Mouse (Mus musculus): ENCODE measurements around the gene Mpp3. TPM values are rescaled to one million over a fixed set of nuclear protein-coding genes. Genes with fewer than 3 reads are reported as not detected.

Gene Mpp3
- polyA plus RNA-seq, 1 experiment, result 3.8 TPM

- no peak overlapping the region for H3K9ac ChIP-seq (ENCODE audit: low read depth, poor library complexity, severe bottlenecking)
- H3K27ac ChIP-seq (ENCODE audit: insufficient read depth, low read length), result no peak overlapping the region
- no peaks in the 10 kb centered on the region for H3K9me3 ChIP-seq (replicated peaks; ENCODE audit: control insufficient read depth, insufficient read depth, low read length, poor library complexity, severe bottlenecking)
- TF ChIP-seq CTCF (IDR thresholded peaks at IDR 0.05; ENCODE audit: low read depth, low read length) (no peak), POLR2A (IDR thresholded peaks at IDR 0.05; ENCODE audit: insufficient read depth, low read length) (no peak), EP300 (IDR thresholded peaks at IDR 0.05; ENCODE audit: insufficient read depth, low read depth, low read length) (no peak)
- no peaks in the 10 kb centered on the region for H3K27me3 ChIP-seq (ENCODE audit: control insufficient read depth, insufficient read depth, low read length, poor library complexity, severe bottlenecking)
- H3K4me3 ChIP-seq (ENCODE audit: low read depth, low read length), result no peak overlapping the region
- H3K36me3 ChIP-seq (ENCODE audit: control insufficient read depth, insufficient read depth, low read length, poor library complexity, severe bottlenecking), result peaks cover 3% of the 10 kb centered on the region; the same call in 1 of the 2 replicates
- peaks cover 2% of the 10 kb centered on the region for H3K4me1 ChIP-seq (ENCODE audit: control insufficient read depth, insufficient read depth, low read length)
Observed at GRCm38 (mm10) chr11:101972097-101972496, 56.2 kb downstream of the Mpp3 start.

- Histone ChIP-seq H3K4me3 (ENCODE audit: low read depth, low read length) (no peak overlapping the region), H3K36me3 (ENCODE audit: control insufficient read depth, insufficient read depth, low read length, poor library complexity, severe bottlenecking) (peaks cover 3% of the 10 kb centered on the region; the same call in 1 of the 2 replicates), H3K27ac (ENCODE audit: insufficient read depth, low read length) (no peak overlapping the region), H3K9ac (ENCODE audit: low read depth, poor library complexity, severe bottlenecking) (no peak overlapping the region), H3K27me3 (ENCODE audit: control insufficient read depth, insufficient read depth, low read length, poor library complexity, severe bottlenecking) (no peaks in the 10 kb centered on the region), H3K4me1 (ENCODE audit: control insufficient read depth, insufficient read depth, low read length) (peaks cover 2% of the 10 kb centered on the region), H3K9me3 (replicated peaks; ENCODE audit: control insufficient read depth, insufficient read depth, low read length, poor library complexity, severe bottlenecking) (no peaks in the 10 kb centered on the region)
- TF ChIP-seq CTCF (IDR thresholded peaks at IDR 0.05; ENCODE audit: low read depth, low read length) (peak; percentile 65), EP300 (IDR thresholded peaks at IDR 0.05; ENCODE audit: insufficient read depth, low read depth, low read length) (no peak)
Observed at GRCm38 (mm10) chr11:101971410-101971809, 56.9 kb downstream of the Mpp3 start.

- no peaks in the 10 kb centered on the region for H3K27me3 ChIP-seq (ENCODE audit: control insufficient read depth, insufficient read depth, low read length, poor library complexity, severe bottlenecking)
- H3K36me3 ChIP-seq (ENCODE audit: control insufficient read depth, insufficient read depth, low read length, poor library complexity, severe bottlenecking), result peaks cover 3% of the 10 kb centered on the region; the same call in 1 of the 2 replicates
- TF ChIP-seq POLR2A (IDR thresholded peaks at IDR 0.05; ENCODE audit: insufficient read depth, low read length), result no peak
- H3K9me3 ChIP-seq (replicated peaks; ENCODE audit: control insufficient read depth, insufficient read depth, low read length, poor library complexity, severe bottlenecking), result no peaks in the 10 kb centered on the region
- no peak overlapping the region for H3K9ac ChIP-seq (ENCODE audit: low read depth, poor library complexity, severe bottlenecking)
- H3K4me3 ChIP-seq (ENCODE audit: low read depth, low read length), result no peak overlapping the region
- peaks cover 2% of the 10 kb centered on the region for H3K4me1 ChIP-seq (ENCODE audit: control insufficient read depth, insufficient read depth, low read length)
- no peak overlapping the region for H3K27ac ChIP-seq (ENCODE audit: insufficient read depth, low read length)
Observed at GRCm38 (mm10) chr11:101969835-101970234, 58.4 kb downstream of the Mpp3 start.

GRCm38 (mm10) chr11:101968791-101969190, 59.5 kb downstream of the Mpp3 start:
- no peak for TF ChIP-seq POLR2A (IDR thresholded peaks at IDR 0.05; ENCODE audit: insufficient read depth, low read length)
- TF ChIP-seq CTCF (IDR thresholded peaks at IDR 0.05; ENCODE audit: low read depth, low read length), result peak; percentile 99
- 0 out of 2 replicates have a peak, but pooled peaks have one; percentile 28 for TF ChIP-seq EP300 (IDR thresholded peaks at IDR 0.05; ENCODE audit: insufficient read depth, low read depth, low read length)
- Histone ChIP-seq H3K4me1 (ENCODE audit: control insufficient read depth, insufficient read depth, low read length) (peaks cover 2% of the 10 kb centered on the region), H3K27me3 (ENCODE audit: control insufficient read depth, insufficient read depth, low read length, poor library complexity, severe bottlenecking) (peaks cover 2% of the 10 kb centered on the region; the same call in 1 of the 2 replicates), H3K27ac (ENCODE audit: insufficient read depth, low read length) (no peak overlapping the region), H3K36me3 (ENCODE audit: control insufficient read depth, insufficient read depth, low read length, poor library complexity, severe bottlenecking) (no peaks in the 10 kb centered on the region), H3K9ac (ENCODE audit: low read depth, poor library complexity, severe bottlenecking) (no peak overlapping the region), H3K9me3 (replicated peaks; ENCODE audit: control insufficient read depth, insufficient read depth, low read length, poor library complexity, severe bottlenecking) (no peaks in the 10 kb centered on the region), H3K4me3 (ENCODE audit: low read depth, low read length) (no peak overlapping the region)

- Histone ChIP-seq H3K9me3 (replicated peaks; ENCODE audit: control insufficient read depth, insufficient read depth, low read length, poor library complexity, severe bottlenecking) (no peaks in the 10 kb centered on the region), H3K27ac (ENCODE audit: insufficient read depth, low read length) (no peak overlapping the region), H3K27me3 (ENCODE audit: control insufficient read depth, insufficient read depth, low read length, poor library complexity, severe bottlenecking) (peaks cover 4% of the 10 kb centered on the region; the same call in 1 of the 2 replicates), H3K4me1 (ENCODE audit: control insufficient read depth, insufficient read depth, low read length) (peaks cover 2% of the 10 kb centered on the region), H3K9ac (ENCODE audit: low read depth, poor library complexity, severe bottlenecking) (no peak overlapping the region), H3K36me3 (ENCODE audit: control insufficient read depth, insufficient read depth, low read length, poor library complexity, severe bottlenecking) (no peaks in the 10 kb centered on the region), H3K4me3 (ENCODE audit: low read depth, low read length) (no peak overlapping the region)
- TF ChIP-seq CTCF (IDR thresholded peaks at IDR 0.05; ENCODE audit: low read depth, low read length) (no peak), POLR2A (IDR thresholded peaks at IDR 0.05; ENCODE audit: insufficient read depth, low read length) (no peak), EP300 (IDR thresholded peaks at IDR 0.05; ENCODE audit: insufficient read depth, low read depth, low read length) (no peak)
Observed at GRCm38 (mm10) chr11:101968311-101968710, 60.0 kb downstream of the Mpp3 start.

GRCm38 (mm10) chr11:101966965-101967614, 61.2 kb downstream of the Mpp3 start, which contains the start of gene Sost:
Gene Sost (minus strand): TSS chr11:101967015.
- peaks cover 9% of the 10 kb centered on the region; the same call in 1 of the 2 replicates for H3K27me3 ChIP-seq (ENCODE audit: control insufficient read depth, insufficient read depth, low read length, poor library complexity, severe bottlenecking)
- H3K36me3 ChIP-seq (ENCODE audit: control insufficient read depth, insufficient read depth, low read length, poor library complexity, severe bottlenecking), result no peaks in the 10 kb centered on the region
- no peaks in the 10 kb centered on the region for H3K9me3 ChIP-seq (replicated peaks; ENCODE audit: control insufficient read depth, insufficient read depth, low read length, poor library complexity, severe bottlenecking)
- peaks cover 2% of the 10 kb centered on the region for H3K4me1 ChIP-seq (ENCODE audit: control insufficient read depth, insufficient read depth, low read length)
- no peak within 1 kb of the TSS for H3K4me3 ChIP-seq (ENCODE audit: low read depth, low read length)
- no peak within 1 kb of the TSS for H3K9ac ChIP-seq (ENCODE audit: low read depth, poor library complexity, severe bottlenecking)
- TF ChIP-seq EP300 (IDR thresholded peaks at IDR 0.05; ENCODE audit: insufficient read depth, low read depth, low read length), result no peak
- TF ChIP-seq CTCF (IDR thresholded peaks at IDR 0.05; ENCODE audit: low read depth, low read length), result no peak
- TF ChIP-seq POLR2A (IDR thresholded peaks at IDR 0.05; ENCODE audit: insufficient read depth, low read length), result no peak
- no peak within 1 kb of the TSS for H3K27ac ChIP-seq (ENCODE audit: insufficient read depth, low read length)
